Mouse (Mus musculus): ENCODE measurements around the gene Avpr2.

The Avpr2 gene

DNA sequence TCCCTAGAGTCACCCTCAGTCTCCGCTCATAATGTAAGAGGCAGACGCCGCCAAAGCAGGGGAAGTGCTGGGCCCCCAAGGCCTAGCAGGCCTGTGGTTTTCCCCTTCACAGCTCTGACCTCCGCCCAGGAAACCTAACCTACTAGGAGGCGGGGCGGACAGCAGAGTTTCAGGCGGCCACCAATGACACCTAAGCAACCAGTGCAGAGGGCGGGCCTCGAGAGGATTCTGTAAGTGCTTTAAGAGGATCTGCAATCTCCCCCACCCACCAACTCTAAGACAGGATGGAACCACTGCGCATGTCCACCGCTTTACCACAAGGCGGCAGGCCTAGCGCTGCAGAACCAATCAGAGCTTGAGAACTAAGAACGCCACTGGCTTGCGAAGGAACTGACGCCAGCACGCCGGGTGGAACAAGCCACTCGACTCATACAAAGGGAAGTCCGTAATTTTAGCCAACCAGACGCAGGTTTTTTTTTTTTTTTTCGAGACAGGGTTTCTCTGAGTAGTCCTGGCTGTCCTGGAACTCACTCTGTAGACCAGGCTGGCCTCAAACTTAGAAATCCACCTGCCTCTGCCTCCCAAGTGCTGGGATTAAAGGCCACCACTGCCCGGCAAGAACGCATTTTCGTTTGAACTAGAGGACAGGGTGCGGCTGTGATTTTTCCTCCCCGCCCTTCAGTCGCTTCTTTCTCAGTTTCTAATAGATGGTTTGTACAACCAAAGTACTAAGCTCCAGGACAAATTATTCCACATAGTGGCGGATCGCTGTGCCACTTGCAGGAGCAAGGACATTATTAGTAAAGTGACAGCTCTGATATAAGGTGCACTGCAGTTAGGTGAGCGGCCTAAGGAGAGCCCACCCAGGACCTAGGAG lies 23.2 kb downstream of the Avpr2 start:
- peak; percentile 99 for ATAC-seq (ENCODE audit: low TSS enrichment)

DNA sequence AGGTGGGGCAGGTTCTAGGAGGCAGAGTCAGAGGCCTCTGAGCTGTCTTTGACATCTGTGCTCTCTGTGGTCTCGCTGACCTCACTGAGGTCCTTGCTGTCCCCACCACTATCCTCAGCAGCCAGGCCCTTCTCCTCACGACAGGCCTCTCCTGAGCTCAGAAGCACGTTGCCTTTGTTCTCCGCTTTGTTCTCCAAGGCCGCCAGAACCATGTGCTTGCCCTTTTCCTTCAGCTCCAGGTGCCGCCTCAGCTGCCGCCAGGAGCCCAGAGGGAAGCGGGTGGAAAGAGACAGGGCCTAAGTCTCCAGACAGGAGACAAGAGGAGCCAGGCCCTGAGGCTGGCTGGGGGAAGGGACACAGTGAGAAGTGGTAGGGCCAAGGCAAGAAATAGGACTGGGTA lies 25.0 kb downstream of the Avpr2 start:
- no peak for ATAC-seq (ENCODE audit: low TSS enrichment)

DNA sequence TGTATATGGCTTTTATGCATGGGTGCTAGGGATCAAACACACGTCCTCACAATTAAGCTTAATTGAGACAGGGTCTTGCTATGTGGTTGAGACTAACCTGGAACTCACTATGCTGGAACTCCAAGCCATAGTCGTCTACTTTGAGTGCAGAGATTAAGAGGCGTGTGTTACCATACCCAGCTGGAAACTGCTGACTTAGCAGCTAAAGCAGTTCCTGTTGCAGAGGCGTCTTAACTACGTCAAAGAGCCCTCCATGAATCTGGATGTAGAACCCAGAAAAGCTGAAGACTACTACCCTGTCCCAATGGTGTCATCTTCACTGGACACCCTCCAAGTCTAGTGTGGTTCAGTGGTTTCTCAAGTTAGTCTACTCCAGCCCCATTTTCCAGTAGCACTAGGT lies 26.7 kb downstream of the Avpr2 start:
- ATAC-seq (ENCODE audit: low TSS enrichment) = no peak

- ATAC-seq (ENCODE audit: low TSS enrichment) = peak; percentile 48; the same call in 1 of the 2 replicates
Measured at GRCm38 (mm10) chrX:73921285-73921822, 29.5 kb downstream of the Avpr2 start.

DNA sequence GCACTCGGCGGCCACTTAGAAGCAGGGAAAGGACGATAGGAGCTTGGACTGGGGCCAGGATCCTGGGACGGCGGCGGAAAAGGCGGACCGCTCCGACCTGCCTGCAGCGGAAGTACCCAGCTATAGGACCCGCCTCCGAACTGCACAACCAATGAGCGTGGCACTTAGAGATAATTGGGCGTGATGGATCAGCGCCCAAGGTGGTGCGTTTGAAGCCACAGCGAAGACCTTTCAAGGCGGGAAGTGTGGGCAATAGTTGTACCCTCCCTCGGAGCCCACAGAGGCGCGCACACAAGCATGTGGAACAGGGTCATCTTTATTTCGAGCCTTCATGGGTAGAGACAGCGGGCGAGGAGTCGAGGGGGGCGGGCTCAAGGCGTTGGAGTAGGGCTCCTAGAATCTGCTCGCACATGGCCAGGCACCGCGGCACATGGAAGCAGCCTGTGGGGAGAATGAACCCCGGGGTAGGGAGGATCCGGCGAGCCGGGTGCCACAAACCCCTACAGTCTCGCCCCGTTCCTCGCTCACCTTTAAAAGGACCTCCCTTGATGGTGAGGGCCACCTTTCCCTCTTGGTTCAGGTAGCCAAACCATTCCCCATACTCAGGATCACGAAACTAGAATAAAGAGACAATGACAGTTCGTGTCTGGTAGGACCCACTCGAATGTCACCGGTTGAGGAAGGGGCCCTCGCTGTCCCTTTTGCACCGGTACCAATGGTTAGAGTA lies 30.1 kb downstream of the Avpr2 start, which contains the start of the genes Arhgap4 and Naa10:
Gene Arhgap4 (minus strand): TSS at position 48 of the 727 bp plus-strand sequence.
Gene Naa10 (minus strand): TSS at position 122 of the 727 bp plus-strand sequence.
- ATAC-seq (ENCODE audit: low TSS enrichment) = peak; percentile 97

DNA sequence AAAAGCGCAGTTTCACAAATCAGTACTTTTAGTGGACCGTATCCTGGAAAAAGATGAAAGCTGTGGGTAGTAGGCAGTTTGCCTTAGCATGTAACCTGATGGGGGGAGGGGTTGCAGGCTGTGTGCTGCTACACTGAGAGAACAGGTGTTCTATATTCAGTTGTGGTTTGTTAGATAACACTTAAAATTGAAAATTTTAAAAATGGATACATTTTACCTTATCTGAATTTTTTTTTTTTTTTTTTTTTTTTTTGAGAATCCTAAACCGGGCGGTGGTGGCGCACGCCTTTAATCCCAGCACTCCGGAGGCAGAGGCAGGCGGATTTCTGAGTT lies 30.6 kb downstream of the Avpr2 start:
- ATAC-seq (ENCODE audit: low TSS enrichment) = no peak

GRCm38 (mm10) chrX:73930402-73931062 lies 38.6 kb downstream of the Avpr2 start, which contains the start of gene Renbp:
Renbp (minus strand) TSS chrX:73930850.
- ATAC-seq (ENCODE audit: low TSS enrichment) = no peak

DNA sequence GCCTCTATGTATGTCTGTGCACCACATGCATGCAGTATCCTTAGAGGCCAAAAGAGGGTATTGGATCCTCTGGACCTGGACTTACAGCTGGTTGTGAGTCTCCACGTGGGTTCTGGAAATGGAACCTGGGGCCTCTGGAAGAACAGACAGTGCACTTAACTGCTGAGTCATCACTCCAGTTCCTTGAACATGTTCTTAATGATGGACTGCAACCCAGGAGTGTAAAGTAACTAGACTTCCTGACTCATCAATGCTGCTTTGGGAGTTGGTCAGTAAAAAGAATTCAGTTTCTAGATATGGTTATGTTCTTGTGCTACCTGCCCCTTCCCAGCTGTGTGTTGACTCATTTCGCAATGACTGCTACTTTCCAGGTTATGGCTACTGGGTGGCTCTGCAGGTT lies 40.0 kb downstream of the Avpr2 start:
- no peak for ATAC-seq (ENCODE audit: low TSS enrichment)

DNA sequence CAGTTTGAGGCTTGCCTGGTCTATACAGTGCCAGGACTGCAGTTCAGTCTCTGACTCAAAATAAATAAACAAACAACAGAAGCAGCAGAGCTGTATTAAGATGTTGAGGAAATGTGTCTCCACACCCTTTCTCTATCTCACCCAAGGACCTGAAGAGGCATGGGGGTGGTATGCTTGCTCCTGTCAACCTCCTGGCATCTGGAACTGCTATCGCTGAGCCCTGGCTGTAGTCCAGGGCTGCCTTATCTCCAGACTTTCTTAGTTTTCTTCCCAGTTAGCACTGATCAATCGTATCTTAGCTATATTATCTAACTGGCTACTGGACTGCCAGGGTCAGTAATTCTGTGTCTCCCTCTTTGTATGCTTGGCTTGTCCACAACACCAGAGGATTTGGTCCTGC lies 50.0 kb downstream of the Avpr2 start:
- ATAC-seq (ENCODE audit: low TSS enrichment) = no peak

GRCm38 (mm10) chrX:73942294-73942693 lies 50.4 kb downstream of the Avpr2 start:
- no peak for ATAC-seq (ENCODE audit: low TSS enrichment)

Measured in frontal cortex, adult (tissue).